Mouse (Mus musculus) CH12.LX (cell line): ENCODE measurements around the gene Pip5k1b.

Source experiments
- CHD1 ChIP-seq: IDR thresholded peaks from 2 replicates; pipeline ENCODE4 v1.6.1; 2012; ENCODE audit warnings: low read depth, low read length, improper control_type of control experiment, inconsistent platforms
- CTCF ChIP-seq, 2 experiments: IDR thresholded peaks in 1 of 2; conservative IDR thresholded peaks in 1 of 2; 2 replicates each; pipeline ENCODE4 v1.5.1; 2011 to 2012; ENCODE audit warnings: low read depth in 2 of 2, low read length in 2 of 2, improper control_type of control experiment in 1 of 2, inconsistent platforms in 1 of 2, mild to moderate bottlenecking in 1 of 2, moderate library complexity in 1 of 2
- EP300 ChIP-seq: IDR thresholded peaks from 2 replicates; pipeline ENCODE4 v1.6.1; 2011; ENCODE audit warnings: low read length, improper control_type of control experiment
- HCFC1 ChIP-seq: IDR thresholded peaks from 2 replicates; pipeline ENCODE4 v1.6.1; 2012; ENCODE audit warnings: low read depth, mild to moderate bottlenecking, inconsistent platforms, low read length, improper control_type of control experiment
- IRF4 ChIP-seq: IDR thresholded peaks from 2 replicates; pipeline ENCODE4 v1.6.1; 2014; ENCODE audit warnings: low read depth, mild to moderate bottlenecking, inconsistent platforms, low read length, improper control_type of control experiment
- SMC3 ChIP-seq: IDR thresholded peaks from 2 replicates; pipeline ENCODE4 v1.6.1; 2011; ENCODE audit warnings: low read depth, low read length, improper control_type of control experiment

DNA sequence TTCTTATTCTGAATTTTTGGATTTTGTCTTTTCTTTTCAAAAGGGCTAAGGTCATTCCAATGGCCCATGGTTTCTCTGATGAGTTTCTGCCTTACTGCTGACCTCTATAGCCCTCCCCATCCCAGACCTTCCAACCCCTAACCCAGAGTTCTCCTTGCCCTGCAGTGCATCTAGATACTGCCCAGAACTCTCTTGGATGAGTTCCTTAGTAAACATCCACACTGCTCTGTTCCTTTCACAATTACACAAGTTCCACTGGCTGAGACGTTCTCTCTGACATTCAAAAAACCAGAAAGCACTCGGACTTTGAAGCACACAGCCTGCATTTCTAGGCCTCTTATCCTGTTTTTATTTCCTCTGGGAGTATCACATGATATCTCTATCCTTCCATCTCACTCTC, 74.8 kb downstream of the Pip5k1b start:
- no peak for TF ChIP-seq EP300
- no peak for TF ChIP-seq CHD1
- no peak for TF ChIP-seq SMC3
- TF ChIP-seq IRF4, result no peak
- TF ChIP-seq HCFC1, result no peak
- TF ChIP-seq CTCF (conservative IDR thresholded peaks at IDR 0.05 in 1 of 2, IDR thresholded peaks at IDR 0.05 in 1 of 2; ENCODE audit: low read depth in 2 of 2, low read length in 2 of 2), result no peak
